Mouse (Mus musculus) MEL (cell line): Measurements from ENCODE around the gene Erc2.

ENCODE experiments used
- BHLHE40 ChIP-seq: IDR thresholded peaks from 2 replicates; pipeline ENCODE4 v1.6.1; 2012; ENCODE audit warnings: low read depth, mild to moderate bottlenecking, inconsistent platforms, low read length, improper control_type of control experiment, borderline replicate concordance
- CHD1 ChIP-seq: IDR thresholded peaks from 2 replicates; pipeline ENCODE4 v1.6.1; 2012; ENCODE audit warnings: low read depth, mild to moderate bottlenecking, inconsistent platforms, low read length, improper control_type of control experiment
- ELF1 ChIP-seq: IDR thresholded peaks from 2 replicates; pipeline ENCODE4 v1.6.1; 2014; ENCODE audit warnings: low read depth, mild to moderate bottlenecking, inconsistent platforms, low read length, improper control_type of control experiment, moderate library complexity
- GATA1 ChIP-seq: IDR thresholded peaks from 2 replicates; pipeline ENCODE4 v1.6.1; 2011; ENCODE audit warnings: low read depth, low read length, improper control_type of control experiment
- HCFC1 ChIP-seq: IDR thresholded peaks from 2 replicates; pipeline ENCODE4 v1.6.1; 2012; ENCODE audit warnings: low read depth, mild to moderate bottlenecking, inconsistent platforms, low read length, improper control_type of control experiment, moderate library complexity
- JUND ChIP-seq: IDR thresholded peaks from 2 replicates; pipeline ENCODE4 v1.6.1; 2011; ENCODE audit warnings: low read depth, mild to moderate bottlenecking, improper control_type of control experiment, low read length
- MAZ ChIP-seq: IDR thresholded peaks from 2 replicates; pipeline ENCODE4 v1.6.1; 2012; ENCODE audit warnings: low read depth, mild to moderate bottlenecking, inconsistent platforms, low read length, improper control_type of control experiment
- MYC ChIP-seq: IDR thresholded peaks from 2 replicates; pipeline ENCODE4 v1.6.1; 2011; ENCODE audit warnings: low read depth, mild to moderate bottlenecking, low read length, improper control_type of control experiment, moderate library complexity
- POLR2AphosphoS2 ChIP-seq: IDR thresholded peaks from 2 replicates; pipeline ENCODE4 v1.6.1; 2011; ENCODE audit warnings: low read length, improper control_type of control experiment
- USF1 ChIP-seq: IDR thresholded peaks from 2 replicates; pipeline ENCODE4 v1.6.1; 2014; ENCODE audit warnings: low read depth, mild to moderate bottlenecking, inconsistent platforms, low read length, improper control_type of control experiment, moderate library complexity
- ZNF384 ChIP-seq: IDR thresholded peaks from 2 replicates; pipeline ENCODE4 v1.6.1; 2012; ENCODE audit warnings: low read depth, mild to moderate bottlenecking, inconsistent platforms, low read length, improper control_type of control experiment

DNA sequence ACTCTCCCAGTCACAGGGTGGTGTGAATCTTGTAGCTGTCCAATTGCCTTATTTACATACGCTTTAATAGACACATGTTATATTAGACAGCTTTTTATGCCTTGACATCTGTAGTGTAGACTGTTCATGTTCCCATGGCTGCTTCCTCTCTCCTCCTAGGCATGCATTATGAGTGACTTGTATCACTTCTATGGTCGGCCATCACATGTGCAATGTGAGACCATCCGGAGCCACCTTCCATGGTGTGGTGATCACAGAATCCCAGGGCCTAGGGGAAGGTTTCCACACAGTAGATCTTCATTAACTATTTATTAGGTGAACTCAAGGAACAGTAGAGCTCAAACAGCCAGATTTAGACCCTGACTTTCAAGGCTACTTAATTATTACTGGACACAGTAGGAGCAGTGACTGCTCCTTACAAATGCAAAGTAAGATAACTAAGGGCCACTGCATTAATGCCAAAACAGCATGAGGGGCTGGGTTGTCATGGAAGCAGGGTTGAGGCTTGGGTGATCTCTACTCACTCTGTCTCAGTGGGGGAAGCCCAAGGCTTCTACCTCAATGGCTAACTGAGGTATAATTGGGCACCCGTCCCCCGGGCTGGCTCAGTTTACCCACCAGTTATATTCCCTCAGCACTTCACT lies 7.3 kb downstream of the Erc2 start:
- TF ChIP-seq GATA1, result no peak
- TF ChIP-seq USF1, result no peak
- no peak for TF ChIP-seq ELF1
- no peak for TF ChIP-seq POLR2AphosphoS2
- no peak for TF ChIP-seq BHLHE40
- TF ChIP-seq CHD1, result no peak
- no peak for TF ChIP-seq MAZ
- TF ChIP-seq ZNF384, result no peak
- TF ChIP-seq HCFC1, result no peak
- no peak for TF ChIP-seq MYC
- TF ChIP-seq JUND, result no peak
